In genomic region chr12:32273474-32273873, GRCm38 (mm10) we compare ENCODE assay signal across 19 mouse cellular contexts.
A peak's percentile ranks its signal among the peaks of the same experiment; 100 is the strongest.
DNase-seq lines count a peak whose midpoint lies in the region; ATAC-seq and TF ChIP-seq lines count a peak whose summit lies in the region.
"Had no signal": no experiment of that assay in that cellular context is flagged by ENCODE, and none has a peak within 500 bp of the region (broad histone marks: within the 10 kb centered on the region; RNA-seq: fewer than 3 reads in every experiment).

No protein-coding gene starts in this region.

- no peak overlapping the region for H3K4me2 ChIP-seq in liver, embryonic 11.5 days

- whole genome bisulfite sequencing in kidney, adult 2 months: 63% methylated on average over 1 of the region's 1 CpGs
- WGBS in liver, embryonic 11.5 days: 89% methylated on average over 1 of the region's 1 CpGs

- peak; percentile 72 for DNase-seq in kidney, adult 2 months
- DNase-seq in kidney, postnatal 36 days: no peak
- DNase-seq in liver, embryonic 11.5 days (ENCODE audit: low spot score): no peak
- DNase-seq: adrenal gland, adult 2 months; adrenal gland, adult 8-10 months; adrenal gland, postnatal 10 days; adrenal gland, postnatal 14 days; adrenal gland, postnatal 25 days; adrenal gland, postnatal 36 days; B cell, adult 2 months; cerebellum, adult 11 months; cerebellum, adult 11-12 months; cerebellum, adult 18-20 months had no signal

- no peak overlapping the region for H3K9ac ChIP-seq in liver, embryonic 11.5 days (ENCODE audit: low read depth, low read length)

- no peak overlapping the region for H3K4me3 ChIP-seq in kidney, adult 2 months (ENCODE audit: insufficient read depth, low read depth, low read length)
- no peak overlapping the region for H3K4me3 ChIP-seq in liver, embryonic 11.5 days (ENCODE audit: low read depth, low read length)

- no peaks in the 10 kb centered on the region for H3K4me1 ChIP-seq in kidney, adult 2 months (ENCODE audit: control insufficient read depth, insufficient read depth, low read length)
- H3K4me1 ChIP-seq in liver, embryonic 11.5 days (replicated peaks; ENCODE audit: control insufficient read depth, insufficient read depth, low read length): no peaks in the 10 kb centered on the region

- peak; percentile 53 for ATAC-seq in erythroid progenitor cell, adult 5-6 weeks (replicated peaks; ENCODE audit: low FRiP score, poor library complexity, severe bottlenecking)
- ATAC-seq in liver, embryonic 11.5 days (replicated peaks; ENCODE audit: low FRiP score): no peak
- ATAC-seq: activated CD4-positive, CD25-positive, alpha-beta regulatory T cell, adult 4 months; CD4-positive, CD25-positive, alpha-beta regulatory T cell, adult 4 months; Patski had no signal

- TF ChIP-seq POLR2A in kidney, adult 2 months (IDR thresholded peaks at IDR 0.05; ENCODE audit: low read depth, low read length): no peak

- no peak overlapping the region for H3K27ac ChIP-seq in kidney, adult 2 months (ENCODE audit: insufficient read depth, low read depth, low read length)
- no peak overlapping the region for H3K27ac ChIP-seq in liver, embryonic 11.5 days (ENCODE audit: low read depth, low read length)

- H3K27me3 ChIP-seq in kidney, adult 2 months (replicated peaks; ENCODE audit: control insufficient read depth, insufficient read depth, low read length): no peaks in the 10 kb centered on the region
- no peaks in the 10 kb centered on the region for H3K27me3 ChIP-seq in liver, embryonic 11.5 days (replicated peaks; ENCODE audit: control insufficient read depth, insufficient read depth, low read length)
- H3K27me3 ChIP-seq: CH12.LX had no signal

- H3K9me3 ChIP-seq in liver, embryonic 11.5 days (ENCODE audit: control insufficient read depth, low read length): no peaks in the 10 kb centered on the region
- H3K9me3 ChIP-seq: G1E had no signal

- TF ChIP-seq CTCF in kidney, adult 2 months (conservative IDR thresholded peaks at IDR 0.05; ENCODE audit: insufficient read depth, insufficient read length, low read depth, low read length): no peak

- H3K36me3 ChIP-seq in kidney, adult 2 months (ENCODE audit: control insufficient read depth, insufficient read depth, low read length): no peaks in the 10 kb centered on the region
- no peaks in the 10 kb centered on the region for H3K36me3 ChIP-seq in liver, embryonic 11.5 days (ENCODE audit: control insufficient read depth, insufficient read depth, low read length)
- H3K36me3 ChIP-seq: G1E had no signal
